Mouse (Mus musculus): ENCODE data around the gene Poln.

DNA sequence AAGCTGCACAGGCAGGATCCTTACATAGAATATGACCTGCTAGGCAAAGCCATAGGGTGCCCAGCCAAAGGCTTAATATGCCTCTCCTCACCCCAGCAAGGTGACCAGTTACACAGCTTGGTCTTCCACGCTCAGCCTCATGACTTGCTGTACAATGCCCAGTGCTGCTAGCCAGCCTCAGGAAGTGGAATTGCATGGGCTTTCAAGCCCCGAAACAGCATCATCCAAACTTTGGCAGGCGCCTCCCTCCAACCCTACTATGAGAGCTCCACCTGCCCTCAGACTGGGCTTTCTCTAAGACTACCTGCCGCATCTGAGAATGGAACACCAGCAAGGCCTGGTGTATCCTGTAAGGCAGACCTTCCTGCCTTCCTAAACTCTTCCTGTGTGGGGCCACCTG lies 8.6 kb upstream of the Poln start:
- TF ChIP-seq POLR2A (IDR thresholded peaks at IDR 0.05; ENCODE audit: insufficient read length, low read depth), result no peak
- TF ChIP-seq E2F4 (IDR thresholded peaks at IDR 0.05; ENCODE audit: insufficient read depth), result no peak
- TF ChIP-seq MAX (IDR thresholded peaks at IDR 0.05; ENCODE audit: low read depth), result no peak
- no peak for TF ChIP-seq CEBPB (IDR thresholded peaks at IDR 0.05; ENCODE audit: insufficient read depth, poor library complexity, severe bottlenecking)
- no peak for TF ChIP-seq USF1 (IDR thresholded peaks at IDR 0.05; ENCODE audit: low read depth)
- TF ChIP-seq MYOD1 (IDR thresholded peaks at IDR 0.05; ENCODE audit: control insufficient read depth in 1 of 3, insufficient read length in 2 of 3, low read depth in 2 of 3), result no peak
- no peak for TF ChIP-seq POLR2AphosphoS2 (IDR thresholded peaks at IDR 0.05; ENCODE audit: insufficient read length, low read depth)
- TF ChIP-seq TCF3 (IDR thresholded peaks at IDR 0.05; ENCODE audit: insufficient read length, low read depth), result no peak
- TF ChIP-seq MYOG (IDR thresholded peaks at IDR 0.05; ENCODE audit: control insufficient read depth in 1 of 3, insufficient read depth in 1 of 3, insufficient read length in 2 of 3, low read depth in 2 of 3), result no peak
- no peak for TF ChIP-seq TCF12 (IDR thresholded peaks at IDR 0.05; ENCODE audit: insufficient read depth, poor library complexity, severe bottlenecking)
- TF ChIP-seq SRF (IDR thresholded peaks at IDR 0.05; ENCODE audit: control insufficient read depth, insufficient read length, low read depth), result no peak

Measured in myocyte (in vitro differentiated cells).